Mouse (Mus musculus): ENCODE data around the gene Sgms1.

DNA sequence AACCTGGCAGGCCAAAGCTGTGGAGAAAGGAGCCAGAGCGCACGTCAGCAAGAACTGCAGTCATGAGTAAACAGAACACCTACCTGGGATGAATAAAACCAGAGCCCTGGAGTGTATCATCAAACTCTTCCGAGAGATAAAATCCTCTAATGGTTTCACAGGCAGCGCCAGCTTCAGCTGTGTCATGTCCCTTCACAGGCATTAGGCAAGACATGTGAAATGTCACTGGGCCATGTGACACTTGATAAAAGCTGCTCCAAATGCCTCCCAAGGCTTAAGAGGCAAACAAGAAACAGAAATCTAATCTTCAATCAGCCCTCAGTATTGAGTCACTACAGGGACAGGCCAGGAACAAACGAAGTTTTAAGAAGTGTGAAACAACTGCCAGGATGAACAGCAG lies 193.3 kb downstream of the Sgms1 start:
- TF ChIP-seq POLR2A (IDR thresholded peaks at IDR 0.05; ENCODE audit: control insufficient read depth, low read depth, low read length), result no peak
- TF ChIP-seq CTCF (IDR thresholded peaks at IDR 0.05; ENCODE audit: control insufficient read depth, insufficient read depth, insufficient replicate concordance, low read depth, low read length), result no peak

Data from testis, adult 2 months (tissue).